Mouse (Mus musculus) embryonic fibroblast, embryonic 13.5 days (primary cell): ENCODE measurements around the gene Isy1. TPM values are rescaled to one million over a fixed set of nuclear protein-coding genes. Genes with fewer than 3 reads are reported as not detected.
A peak's percentile ranks its signal among the peaks of the same experiment; 100 is the strongest.

Experiments
- H3K27ac ChIP-seq: 2 replicates; pipeline ENCODE4 v1.5.1; 2012; ENCODE audit warnings: low read length, control low read depth, inconsistent platforms; ENCODE audit not compliant: insufficient read depth
- H3K4me1 ChIP-seq: 2 replicates; pipeline ENCODE4 v1.6.1; 2011; ENCODE audit warnings: low read length; ENCODE audit not compliant: control insufficient read depth, insufficient read depth
- H3K4me3 ChIP-seq: 2 replicates; pipeline ENCODE4 v1.5.1; 2011; ENCODE audit warnings: mild to moderate bottlenecking, control low read depth, low read length; ENCODE audit not compliant: insufficient read depth
- CTCF ChIP-seq: IDR thresholded peaks from 2 replicates; pipeline ENCODE4 v1.5.1; 2011; ENCODE audit warnings: mild to moderate bottlenecking, control low read depth, low read length, moderate library complexity, borderline replicate concordance; ENCODE audit not compliant: insufficient read depth
- POLR2A ChIP-seq: IDR thresholded peaks from 2 replicates; pipeline ENCODE4 v1.6.1; 2011; ENCODE audit warnings: low read depth, mild to moderate bottlenecking, control low read depth, low read length, moderate library complexity
- polyA plus RNA-seq: library from polyadenylated mRNA; stranded (reverse); fragments of >200 nt; gene quantifications from 2 replicates; pipeline ENCODE4 v1.2.4, GENCODE M21; 2011; ENCODE audit warnings: low read depth; ENCODE audit not compliant: missing spikeins, insufficient read length

Gene Isy1
- polyA plus RNA-seq: 48.9 and 52.5 TPM in 2 replicates

DNA sequence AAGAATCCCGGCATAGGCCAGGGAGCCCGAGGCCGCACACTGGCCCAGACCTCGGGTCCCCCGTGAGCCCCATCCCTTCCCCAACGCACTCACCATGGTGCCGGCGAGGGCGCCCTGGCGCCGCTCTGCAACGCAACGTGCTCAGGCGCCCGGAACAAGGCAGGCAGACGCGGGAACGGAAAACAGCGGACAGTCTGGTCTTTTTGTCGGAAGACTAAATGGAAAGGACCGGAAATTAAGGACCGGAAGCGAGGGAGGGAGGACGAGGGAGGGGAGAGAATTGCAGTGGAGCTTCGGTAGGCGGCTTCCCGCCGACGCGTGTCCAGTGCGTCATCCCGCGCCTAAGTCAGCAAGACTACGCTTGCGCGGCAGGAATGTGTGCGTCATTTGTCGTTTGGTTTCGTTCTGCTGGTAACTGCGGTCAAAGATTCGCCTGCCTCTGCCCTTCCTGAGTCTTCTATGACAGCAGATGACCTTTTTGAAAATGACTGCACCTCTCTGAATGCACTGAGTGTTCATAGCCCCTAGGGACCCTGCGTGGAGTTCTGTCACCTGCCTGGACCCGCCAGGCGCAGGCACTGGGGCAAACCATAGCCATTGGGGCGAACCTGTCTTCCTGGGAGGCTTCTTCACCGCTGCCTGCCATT, at the start of gene Isy1:
Gene Isy1 (minus strand): TSS at position 248 of the 647 bp plus-strand sequence.
- peak within 1 kb of the TSS; percentile 88 for H3K4me3 ChIP-seq
- peak within 1 kb of the TSS; percentile 67 for H3K27ac ChIP-seq
- H3K4me1 ChIP-seq: no peaks in the 10 kb centered on the region
- no peak for TF ChIP-seq CTCF
- peak; percentile 69 for TF ChIP-seq POLR2A

DNA sequence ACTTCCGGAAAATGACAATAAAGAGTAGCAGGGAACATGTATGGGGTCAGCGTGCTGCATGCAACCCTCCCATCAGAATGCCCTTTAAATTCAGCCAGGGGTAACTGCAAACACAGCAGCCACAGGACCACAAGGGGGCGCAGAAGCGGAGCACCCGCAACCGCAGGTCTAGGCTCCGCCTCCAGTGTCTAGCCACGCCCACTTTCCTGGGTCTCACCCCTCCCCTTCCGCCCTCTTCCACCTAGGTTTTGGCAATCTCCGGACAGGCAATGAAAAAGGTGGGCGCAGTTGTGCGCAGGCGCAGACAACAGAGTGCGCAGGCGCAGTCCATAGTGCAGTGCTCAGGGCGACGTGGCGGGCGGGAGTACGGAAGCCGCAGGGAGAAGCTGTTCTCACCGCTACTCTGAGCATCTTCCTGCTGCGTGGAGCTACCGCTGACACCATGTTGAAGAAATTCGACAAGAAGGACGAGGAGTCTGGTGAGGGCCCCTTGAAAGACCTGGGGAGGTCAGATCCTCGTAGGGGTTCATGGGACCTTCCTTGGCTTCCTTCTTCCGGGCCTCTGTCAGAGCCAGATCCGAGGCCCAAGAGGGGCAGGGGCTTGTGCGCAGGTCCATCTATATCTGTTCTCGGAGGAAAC, 49.1 kb upstream of the Isy1 start, which contains the start of gene Copg1:
Gene Copg1 (plus strand): TSS at position 221 of the 640 bp plus-strand sequence.
- Histone ChIP-seq H3K4me1 (0 out of 2 replicates have a peak, but pooled peaks cover 3% of the 10 kb centered on the region), H3K4me3 (peak within 1 kb of the TSS; percentile 97), H3K27ac (peak within 1 kb of the TSS; percentile 56)
- peak; percentile 64 for TF ChIP-seq CTCF
- TF ChIP-seq POLR2A: peak; percentile 98

DNA sequence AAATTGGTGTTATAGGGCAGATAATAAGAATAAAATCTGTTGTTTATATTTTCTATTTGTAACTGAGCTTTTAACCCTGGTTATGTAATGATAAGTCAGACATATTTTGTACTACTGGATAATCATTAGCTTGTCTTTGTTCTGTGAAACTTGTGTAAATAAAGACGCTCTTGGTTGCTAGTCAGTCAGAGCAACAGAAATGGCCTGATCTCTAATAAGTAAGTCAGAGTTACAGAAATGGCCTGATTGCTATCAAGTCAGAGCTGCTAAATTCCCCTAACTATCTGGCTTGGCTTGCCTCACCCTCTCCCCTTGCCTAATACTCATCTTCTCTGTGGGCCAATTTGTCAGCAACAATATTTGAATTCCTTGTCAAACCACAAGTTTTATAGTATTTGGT, 48.1 kb upstream of the Isy1 start:
- H3K4me1 ChIP-seq: 0 out of 2 replicates have a peak, but pooled peaks cover 3% of the 10 kb centered on the region
- TF ChIP-seq CTCF (no peak), POLR2A (no peak)
- H3K4me3 ChIP-seq: no peak overlapping the region
- no peak overlapping the region for H3K27ac ChIP-seq

DNA sequence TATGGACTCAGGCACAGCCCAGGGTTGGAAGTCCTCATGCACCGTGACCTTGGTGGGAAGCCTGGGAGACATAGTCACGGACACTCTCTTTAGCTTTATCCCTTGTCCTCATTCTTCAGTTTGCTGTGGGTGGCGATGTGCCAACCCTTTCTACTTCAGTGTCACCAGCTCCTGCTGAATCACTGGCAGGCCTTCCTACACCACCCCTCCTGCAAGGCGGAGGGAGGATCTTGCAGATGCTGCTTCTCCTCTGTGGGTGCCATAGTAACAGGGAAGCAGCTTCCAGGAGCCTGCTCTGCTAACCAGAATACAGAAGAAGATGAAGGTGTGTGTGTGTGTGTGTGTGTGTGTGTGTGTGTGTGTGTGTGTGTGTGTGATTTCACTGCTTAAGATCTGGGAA, 44.2 kb upstream of the Isy1 start:
- H3K27ac ChIP-seq: no peak overlapping the region
- no peak for TF ChIP-seq CTCF
- TF ChIP-seq POLR2A: no peak
- no peaks in the 10 kb centered on the region for H3K4me1 ChIP-seq
- H3K4me3 ChIP-seq: no peak overlapping the region

DNA sequence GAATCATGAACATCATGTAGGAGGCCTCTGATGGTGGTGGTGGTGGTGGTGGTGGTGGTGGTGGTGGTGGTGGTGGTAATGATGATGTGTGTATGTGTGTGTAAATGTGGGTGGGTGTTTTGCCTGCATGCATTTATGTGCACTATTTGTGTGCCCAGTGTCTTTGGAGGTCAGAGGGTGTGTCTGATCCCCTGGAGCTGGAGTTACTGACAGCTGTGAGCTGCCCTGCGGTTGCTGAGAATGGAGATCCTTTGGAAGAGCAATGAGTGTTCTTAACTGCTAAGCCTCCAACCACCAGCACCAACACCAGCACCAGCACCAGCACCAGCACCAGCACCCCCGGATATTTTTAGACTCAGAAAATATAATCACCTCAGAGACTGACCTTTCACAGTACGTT, 43.6 kb upstream of the Isy1 start:
- no peak for TF ChIP-seq POLR2A
- no peak for TF ChIP-seq CTCF
- Histone ChIP-seq H3K27ac (no peak overlapping the region), H3K4me1 (no peaks in the 10 kb centered on the region), H3K4me3 (no peak overlapping the region)

DNA sequence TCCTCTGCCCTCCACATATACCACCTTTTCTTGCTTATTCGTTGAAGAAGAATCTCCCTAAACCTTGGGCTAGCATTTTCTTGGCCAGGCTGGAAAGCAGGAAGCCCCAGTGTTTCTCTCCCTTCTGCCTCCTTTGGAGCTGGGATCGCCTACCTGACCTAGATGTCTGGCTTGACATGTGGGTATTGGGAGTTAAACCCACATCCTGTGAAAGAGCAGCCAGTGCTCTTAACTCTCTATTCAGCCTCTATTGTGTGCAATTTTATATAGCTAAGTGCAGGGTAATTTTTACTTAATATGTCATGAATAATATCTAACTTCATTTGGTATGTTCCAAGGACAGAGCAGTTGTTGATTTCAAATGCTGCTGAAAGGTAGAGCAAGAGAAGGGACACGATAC, 41.0 kb upstream of the Isy1 start:
- TF ChIP-seq CTCF: no peak
- no peak for TF ChIP-seq POLR2A
- no peak overlapping the region for H3K27ac ChIP-seq
- H3K4me1 ChIP-seq: peaks cover 6% of the 10 kb centered on the region; the same call in 1 of the 2 replicates
- no peak overlapping the region for H3K4me3 ChIP-seq

DNA sequence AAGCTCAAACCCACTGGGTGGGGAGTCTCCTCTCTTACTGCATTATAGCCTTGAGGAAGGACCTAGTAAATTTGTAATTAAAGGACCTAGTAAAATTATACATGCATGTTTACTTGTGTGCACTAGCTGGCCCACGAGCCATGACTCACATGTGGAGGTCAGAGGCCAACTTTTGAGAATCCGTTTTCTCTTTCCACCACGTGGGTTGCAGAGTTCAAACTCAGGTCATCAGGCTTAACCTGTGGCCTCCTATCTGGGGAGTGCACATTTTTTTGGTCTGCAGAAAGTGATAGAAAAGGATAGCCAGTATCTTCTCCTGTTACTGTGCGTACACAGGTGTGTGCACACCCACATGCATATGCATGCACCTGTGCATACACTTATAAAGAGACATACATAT, 40.4 kb upstream of the Isy1 start:
- no peak overlapping the region for H3K27ac ChIP-seq
- H3K4me3 ChIP-seq: no peak overlapping the region
- H3K4me1 ChIP-seq: peaks cover 6% of the 10 kb centered on the region; the same call in 1 of the 2 replicates
- TF ChIP-seq POLR2A: no peak
- TF ChIP-seq CTCF: no peak

DNA sequence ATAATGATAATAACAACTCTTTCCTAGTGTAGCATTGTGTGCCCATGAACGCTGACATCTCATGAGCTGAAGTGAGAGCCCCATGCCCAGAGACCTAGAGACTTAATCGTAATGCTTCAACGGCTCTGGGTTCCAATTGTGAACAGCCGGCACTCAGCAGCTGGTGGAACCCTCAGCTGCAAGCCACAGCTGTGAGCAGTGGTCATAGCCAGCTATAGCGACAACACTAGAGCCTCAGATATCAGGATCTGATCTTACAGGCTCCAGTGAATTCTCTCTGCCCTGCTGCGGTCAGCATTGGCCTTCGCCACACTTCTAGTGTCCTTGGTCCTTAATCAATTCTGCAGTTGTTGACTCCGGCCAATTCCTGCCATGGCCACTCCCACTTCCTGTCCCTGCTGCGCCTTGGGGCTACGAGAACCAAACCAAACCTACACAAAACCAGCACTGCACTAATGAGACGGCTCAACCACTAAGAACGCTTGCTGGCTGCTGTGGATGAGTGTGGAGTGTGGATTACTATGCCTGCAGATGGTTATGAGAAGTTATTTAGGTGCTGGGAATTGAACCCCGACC, 37.6 kb upstream of the Isy1 start:
- TF ChIP-seq POLR2A (no peak), CTCF (no peak)
- peaks cover 6% of the 10 kb centered on the region; the same call in 1 of the 2 replicates for H3K4me1 ChIP-seq
- H3K27ac ChIP-seq: no peak overlapping the region; the same call in 1 of the 2 replicates
- no peak overlapping the region for H3K4me3 ChIP-seq

DNA sequence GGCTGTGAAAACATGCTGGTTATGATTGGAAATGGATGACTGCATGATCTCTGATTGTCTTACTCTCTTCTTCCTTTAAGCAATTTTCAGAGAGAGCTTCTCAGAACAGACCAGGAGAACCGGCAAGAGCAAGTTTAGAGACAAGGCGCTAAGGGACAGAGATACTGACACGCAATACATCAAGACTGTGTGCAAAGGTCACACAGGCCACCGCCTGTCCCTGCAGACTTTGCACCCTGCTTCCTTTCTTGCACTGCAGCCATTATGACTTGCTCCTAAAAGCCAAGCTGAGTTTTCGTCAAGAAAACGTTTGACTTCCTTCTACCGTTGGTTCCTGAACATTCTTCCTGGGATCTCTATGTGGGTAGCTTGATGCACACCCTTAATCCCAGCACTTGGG, 37.0 kb upstream of the Isy1 start:
- Histone ChIP-seq H3K4me3 (no peak overlapping the region), H3K4me1 (peaks cover 6% of the 10 kb centered on the region; the same call in 1 of the 2 replicates), H3K27ac (peak overlapping the region; percentile 84)
- TF ChIP-seq POLR2A (no peak), CTCF (no peak)
